Mouse (Mus musculus) neural tube, embryonic 14.5 days (tissue): ENCODE measurements at regions not wholly inside any gene's neighbourhood (a gene's known extent, or its start where the extent isn't known, plus 50 kb on each side); places are given as distances from the start of the nearest gene placed in this dataset.

Source experiments
- ATAC-seq: fragments of 200-750 bp; cut with Nextera tagmentation; 2 replicates; pipeline ENCODE4 v1.8.0; 2017; ENCODE audit warnings: low read depth, mild to moderate bottlenecking, moderate TSS enrichment, moderate library complexity
- H3K27ac ChIP-seq: fragments of 300-500 bp; sonication (generic); 2 replicates; pipeline ENCODE4 v1.5.1; 2014; ENCODE audit warnings: low read depth, mild to moderate bottlenecking, control low read depth, low read length, moderate library complexity, mixed read lengths
- H3K27me3 ChIP-seq: fragments of 300-500 bp; sonication (generic); 2 replicates; pipeline ENCODE4 v1.6.1; 2014; ENCODE audit warnings: low read length; ENCODE audit not compliant: control insufficient read depth, insufficient read depth
- H3K36me3 ChIP-seq: fragments of 300-500 bp; sonication (generic); 2 replicates; pipeline ENCODE4 v1.6.1; 2014; ENCODE audit warnings: low read length, mixed read lengths; ENCODE audit not compliant: control insufficient read depth, insufficient read depth
- H3K4me1 ChIP-seq: fragments of 300-500 bp; sonication (generic); 2 replicates; pipeline ENCODE4 v1.6.1; 2014; ENCODE audit warnings: low read length; ENCODE audit not compliant: control insufficient read depth, insufficient read depth
- H3K4me2 ChIP-seq: fragments of 300-500 bp; sonication (generic); 2 replicates; pipeline ENCODE4 v1.6.1; 2014; ENCODE audit warnings: mild to moderate bottlenecking, low read depth, low read length, control low read depth
- H3K4me3 ChIP-seq: fragments of 300-500 bp; sonication (generic); 2 replicates; pipeline ENCODE4 v1.5.1; 2014; ENCODE audit warnings: low read depth, low read length, control low read depth, mixed read lengths
- H3K9ac ChIP-seq: fragments of 300-500 bp; sonication (generic); replicated peaks from 2 replicates; pipeline ENCODE4 v1.6.1; 2014; ENCODE audit warnings: low read depth, mild to moderate bottlenecking, control low read depth, low read length, mixed read lengths
- H3K9me3 ChIP-seq: fragments of 300-500 bp; sonication (generic); 2 replicates; pipeline ENCODE4 v1.6.1; 2016; ENCODE audit warnings: low read length; ENCODE audit not compliant: control insufficient read depth
- WGBS: fragments of 180-500 bp; shearing (Covaris S2); extraction: QIAGEN DNeasy Blood & Tissue Kit; methylation state at CpG from one replicate; pipeline ENCODE4 v1.1.7; 2014; 5-methylcytosine and 5-hydroxymethylcytosine counted together

GRCm38 (mm10) chr7:115142163-115142562, 398.7 kb downstream of the Insc start:
- Histone ChIP-seq H3K9ac (no peak overlapping the region), H3K4me2 (no peak overlapping the region), H3K27me3 (no peaks in the 10 kb centered on the region), H3K4me3 (no peak overlapping the region), H3K36me3 (no peaks in the 10 kb centered on the region), H3K4me1 (no peaks in the 10 kb centered on the region), H3K9me3 (no peaks in the 10 kb centered on the region), H3K27ac (no peak overlapping the region)
- peak; percentile 34; the same call in 1 of the 2 replicates for ATAC-seq
- WGBS = 26% methylated on average over 2 of the region's 2 CpGs

- no peak overlapping the region for H3K4me3 ChIP-seq
- no peak for ATAC-seq
- no peak overlapping the region for H3K4me2 ChIP-seq
- H3K27me3 ChIP-seq = no peaks in the 10 kb centered on the region
- H3K27ac ChIP-seq = no peak overlapping the region
- 74% methylated on average over 2 of the region's 2 CpGs for whole genome bisulfite sequencing
- no peaks in the 10 kb centered on the region for H3K9me3 ChIP-seq
- no peaks in the 10 kb centered on the region for H3K36me3 ChIP-seq
- no peak overlapping the region for H3K9ac ChIP-seq
- H3K4me1 ChIP-seq = no peaks in the 10 kb centered on the region
Observed at GRCm38 (mm10) chr7:115144947-115145346, 401.5 kb downstream of the Insc start.

- no peak for ATAC-seq
- Histone ChIP-seq H3K9me3 (no peaks in the 10 kb centered on the region), H3K36me3 (no peaks in the 10 kb centered on the region), H3K27ac (no peak overlapping the region), H3K9ac (no peak overlapping the region), H3K4me3 (no peak overlapping the region), H3K27me3 (no peaks in the 10 kb centered on the region), H3K4me1 (no peaks in the 10 kb centered on the region), H3K4me2 (no peak overlapping the region)
- WGBS = 80% methylated on average over 5 of the region's 5 CpGs
Observed at GRCm38 (mm10) chr7:115147352-115147977, 404.0 kb downstream of the Insc start.

- no peaks in the 10 kb centered on the region for H3K9me3 ChIP-seq
- no peak overlapping the region for H3K4me3 ChIP-seq
- H3K4me1 ChIP-seq = no peaks in the 10 kb centered on the region
- no peaks in the 10 kb centered on the region for H3K27me3 ChIP-seq
- H3K27ac ChIP-seq = no peak overlapping the region
- ATAC-seq = no peak
- H3K36me3 ChIP-seq = no peaks in the 10 kb centered on the region
- H3K9ac ChIP-seq = no peak overlapping the region
- no peak overlapping the region for H3K4me2 ChIP-seq
Observed at GRCm38 (mm10) chr7:115153291-115153690, 409.8 kb downstream of the Insc start.

GRCm38 (mm10) chr7:115153764-115154509, 410.4 kb downstream of the Insc start:
- Histone ChIP-seq H3K4me1 (no peaks in the 10 kb centered on the region), H3K4me2 (no peak overlapping the region)
- 58% methylated on average over 4 of the region's 4 CpGs for WGBS

GRCm38 (mm10) chr7:115170023-115170422, 426.5 kb downstream of the Insc start:
- no peaks in the 10 kb centered on the region for H3K9me3 ChIP-seq
- H3K27me3 ChIP-seq = no peaks in the 10 kb centered on the region
- H3K4me1 ChIP-seq = no peaks in the 10 kb centered on the region
- H3K4me2 ChIP-seq = no peak overlapping the region
- ATAC-seq = no peak
- no peaks in the 10 kb centered on the region for H3K36me3 ChIP-seq
- H3K27ac ChIP-seq = no peak overlapping the region
- no peak overlapping the region for H3K4me3 ChIP-seq
- H3K9ac ChIP-seq = no peak overlapping the region
- WGBS = 73% methylated on average over 6 of the region's 6 CpGs

More at GRCm38 (mm10) chr7:115153764-115154509, 410.4 kb downstream of the Insc start:
- H3K36me3 ChIP-seq = no peaks in the 10 kb centered on the region
- no peak overlapping the region for H3K27ac ChIP-seq
- ATAC-seq = no peak
- no peaks in the 10 kb centered on the region for H3K27me3 ChIP-seq
- H3K4me3 ChIP-seq = no peak overlapping the region
- no peaks in the 10 kb centered on the region for H3K9me3 ChIP-seq
- no peak overlapping the region for H3K9ac ChIP-seq

GRCm38 (mm10) chr7:115170439-115170838, 426.9 kb downstream of the Insc start:
- ATAC-seq = peak; percentile 51; the same call in 1 of the 2 replicates
- 53% methylated on average over 9 of the region's 9 CpGs for WGBS
- H3K4me1 ChIP-seq = no peaks in the 10 kb centered on the region
- no peak overlapping the region for H3K9ac ChIP-seq
- no peak overlapping the region for H3K27ac ChIP-seq
- no peak overlapping the region for H3K4me3 ChIP-seq
- no peak overlapping the region for H3K4me2 ChIP-seq
- H3K36me3 ChIP-seq = no peaks in the 10 kb centered on the region
- no peaks in the 10 kb centered on the region for H3K27me3 ChIP-seq
- H3K9me3 ChIP-seq = no peaks in the 10 kb centered on the region

GRCm38 (mm10) chr7:115192482-115192881, 449.0 kb downstream of the Insc start:
- peaks cover 3% of the 10 kb centered on the region; the same call in 1 of the 2 replicates for H3K4me1 ChIP-seq
- H3K4me3 ChIP-seq = no peak overlapping the region
- no peak for ATAC-seq
- H3K27ac ChIP-seq = no peak overlapping the region
- H3K27me3 ChIP-seq = no peaks in the 10 kb centered on the region
- WGBS = 59% methylated on average over 5 of the region's 5 CpGs
- no peaks in the 10 kb centered on the region for H3K9me3 ChIP-seq
- H3K36me3 ChIP-seq = no peaks in the 10 kb centered on the region
- no peak overlapping the region for H3K4me2 ChIP-seq
- no peak overlapping the region for H3K9ac ChIP-seq

GRCm38 (mm10) chr7:115192992-115193761, 449.7 kb downstream of the Insc start:
- peak; percentile 68 for ATAC-seq
- H3K27ac ChIP-seq = no peak overlapping the region
- WGBS = 17% methylated on average over 9 of the region's 9 CpGs

More at GRCm38 (mm10) chr7:115192992-115193761, 449.7 kb downstream of the Insc start:
- H3K9ac ChIP-seq = no peak overlapping the region
- no peaks in the 10 kb centered on the region for H3K9me3 ChIP-seq
- H3K4me2 ChIP-seq = no peak overlapping the region
- no peaks in the 10 kb centered on the region for H3K27me3 ChIP-seq
- peaks cover 3% of the 10 kb centered on the region; the same call in 1 of the 2 replicates for H3K4me1 ChIP-seq
- H3K4me3 ChIP-seq = no peak overlapping the region
- no peaks in the 10 kb centered on the region for H3K36me3 ChIP-seq
